Mouse (Mus musculus) thymus, postnatal 4 days (tissue): ENCODE measurements around the gene Klrg1.

Experiments used
- DNase-seq: peaks from one replicate; pipeline ENCODE4 v3.0.0; 2021

Gene Klrg1

DNA sequence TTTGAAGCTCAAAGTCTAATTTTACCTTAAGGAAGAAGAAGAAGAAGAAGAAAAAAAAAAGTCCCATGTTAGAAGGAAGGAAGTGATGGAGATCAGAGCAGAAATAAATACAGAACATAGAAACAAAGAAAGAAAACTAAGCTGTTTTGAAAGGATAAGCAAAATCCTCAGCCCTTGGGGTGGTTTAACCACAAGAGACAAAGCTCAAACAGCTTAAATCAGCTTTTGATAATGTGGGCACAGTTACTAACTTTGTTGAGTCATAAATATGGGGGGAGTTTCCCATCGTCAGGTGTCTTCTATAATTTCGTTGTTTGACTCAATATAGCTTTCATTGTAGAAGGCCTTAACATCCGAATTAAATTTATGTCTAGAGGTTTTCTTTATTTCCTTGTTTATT lies 9.1 kb upstream of the Klrg1 start:
- no peak for DNase-seq

DNA sequence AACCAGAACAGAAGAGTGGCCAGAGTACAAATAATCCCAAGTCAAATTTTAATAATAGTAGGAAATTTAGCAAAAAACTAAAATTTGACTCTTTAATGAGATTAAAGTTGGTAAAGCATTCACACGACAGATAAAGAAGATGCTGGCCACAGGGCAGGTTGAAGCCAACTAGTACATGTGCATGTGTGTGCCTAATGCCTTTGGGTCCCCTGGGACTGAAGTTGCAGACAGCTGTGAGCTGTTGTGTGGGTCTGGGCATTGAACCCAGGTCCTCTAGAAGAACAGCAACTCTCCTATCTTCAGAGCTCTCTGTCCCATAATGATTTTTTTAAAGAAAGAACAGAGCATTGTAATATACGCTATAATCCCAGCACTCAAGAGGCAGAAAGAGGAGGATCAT lies 8.6 kb upstream of the Klrg1 start:
- no peak for DNase-seq

DNA sequence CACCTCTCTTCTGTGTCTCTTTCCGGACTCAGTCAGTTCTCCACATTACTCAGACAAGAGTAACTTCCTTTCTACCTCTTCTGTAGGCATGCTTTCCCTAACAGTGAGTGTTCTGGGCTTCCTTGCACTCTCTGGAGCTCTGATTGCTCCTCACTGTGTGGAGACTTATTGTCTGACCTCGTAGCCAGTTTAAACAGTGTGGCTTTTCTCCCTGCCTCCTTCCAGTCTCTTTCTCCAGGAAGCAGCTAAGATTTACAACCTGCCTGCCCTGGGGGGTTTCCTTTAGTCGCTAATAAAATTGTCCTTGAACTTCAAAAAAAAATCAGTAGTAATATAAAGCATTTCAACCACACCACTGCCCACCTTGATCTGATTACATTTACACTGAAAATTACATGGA lies 7.6 kb upstream of the Klrg1 start:
- DNase-seq, result no peak

- DNase-seq, result no peak
These were observed 6.6 kb upstream of the Klrg1 start for GRCm38 (mm10) chr6:122289313-122289712.

DNA sequence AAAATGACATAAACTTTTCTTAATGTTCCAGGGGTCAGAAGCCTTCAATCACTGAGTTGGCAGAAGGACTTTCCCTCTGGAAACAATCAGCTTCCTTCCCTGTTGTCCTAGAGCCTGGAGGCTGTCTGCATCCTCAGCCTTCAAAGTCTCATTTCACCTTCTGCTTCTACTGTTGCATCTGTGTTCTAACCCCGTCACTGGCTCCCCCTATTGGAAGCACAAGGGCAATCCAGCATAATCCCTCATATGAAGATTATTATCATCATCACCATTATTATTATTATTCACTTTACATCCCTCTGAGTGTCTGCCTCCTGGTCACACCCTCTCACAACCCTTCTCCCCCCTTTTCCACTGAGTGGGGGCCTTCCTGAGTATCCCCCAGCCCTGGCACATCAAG lies 5.6 kb upstream of the Klrg1 start:
- DNase-seq, result no peak

GRCm38 (mm10) chr6:122284823-122285222 lies 2.1 kb upstream of the Klrg1 start:
- DNase-seq, result no peak

DNA sequence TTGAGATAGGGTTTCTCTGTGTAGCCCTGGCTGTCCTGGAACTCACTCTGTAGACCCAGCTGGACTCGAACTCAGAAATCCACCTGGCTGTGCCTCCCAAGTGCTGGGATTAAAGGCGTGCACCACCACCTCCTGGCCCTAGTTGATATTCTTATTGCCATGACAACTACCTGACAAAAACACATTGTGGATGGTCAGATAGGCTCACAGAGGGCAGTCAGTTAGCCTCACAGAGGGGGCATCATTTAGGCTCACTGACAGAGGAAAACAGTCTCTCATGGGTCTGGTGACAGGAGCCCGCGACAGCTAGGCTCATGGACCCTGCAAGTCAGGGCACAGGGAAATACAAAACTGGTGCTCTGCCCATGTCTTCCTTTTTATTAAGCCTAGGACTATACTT lies 1.6 kb upstream of the Klrg1 start:
- no peak for DNase-seq

DNA sequence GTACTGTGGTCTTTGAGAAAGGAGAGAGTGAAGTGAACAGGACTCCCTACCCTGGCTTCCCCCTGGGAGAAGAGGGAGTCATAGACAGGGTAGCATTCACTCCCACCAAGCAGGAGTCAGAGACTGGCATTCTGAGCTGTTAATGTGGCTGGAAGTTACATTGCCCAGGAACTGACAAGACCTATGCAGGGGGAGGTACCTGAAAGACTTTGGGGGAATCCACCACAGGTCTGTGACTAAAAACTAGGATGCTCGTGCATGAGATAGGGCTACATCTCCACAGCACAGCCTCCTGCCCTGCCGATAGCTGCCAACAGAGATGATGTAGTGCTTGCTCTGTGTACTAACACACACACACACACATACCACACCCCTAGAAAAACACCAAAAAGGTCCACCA lies 747 bp upstream of the Klrg1 start:
- no peak for DNase-seq

DNA sequence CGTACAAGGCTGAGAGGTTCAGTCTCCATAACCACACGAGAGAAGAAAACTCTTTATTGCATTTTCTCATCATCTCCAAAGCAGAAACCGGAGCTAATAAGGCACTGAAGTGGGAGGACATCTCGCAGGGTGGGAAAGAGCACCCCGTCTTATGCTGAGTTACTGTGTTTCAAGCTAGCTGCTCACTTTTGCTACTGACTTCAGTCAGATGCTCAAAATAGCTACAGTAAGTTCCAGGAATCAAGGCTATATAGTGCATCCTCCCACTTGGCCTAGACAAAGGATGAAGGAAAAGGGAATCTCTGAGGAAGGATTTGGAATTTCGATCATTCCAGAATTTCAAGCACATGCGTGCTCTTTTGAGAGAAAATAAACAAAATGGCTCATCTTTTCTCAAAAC lies 6.1 kb downstream of the Klrg1 start:
- no peak for DNase-seq

- DNase-seq, result no peak
These were observed 8.1 kb downstream of the Klrg1 start for GRCm38 (mm10) chr6:122274546-122274945.

- DNase-seq, result no peak
These were observed 12.5 kb downstream of the Klrg1 start for GRCm38 (mm10) chr6:122270152-122270551.

DNA sequence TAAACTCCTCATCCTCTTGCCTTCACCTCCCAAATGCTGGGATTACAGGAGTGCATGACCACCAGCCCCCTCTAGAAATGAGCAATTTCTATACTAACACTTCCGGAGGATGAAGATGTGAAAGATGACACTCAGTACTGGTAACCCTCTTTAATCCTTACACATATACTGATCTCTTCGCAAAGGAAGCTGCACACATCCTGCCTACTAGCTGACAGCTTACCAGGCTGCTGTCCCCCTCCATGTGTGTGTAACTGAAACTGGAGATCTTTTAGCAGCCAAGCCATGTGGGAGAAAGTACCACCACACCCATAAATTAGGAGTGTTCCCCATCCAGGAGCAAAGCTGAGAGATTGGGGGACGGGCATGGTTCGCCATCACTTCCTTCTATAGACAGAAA lies 13.5 kb downstream of the Klrg1 start:
- DNase-seq, result no peak

DNA sequence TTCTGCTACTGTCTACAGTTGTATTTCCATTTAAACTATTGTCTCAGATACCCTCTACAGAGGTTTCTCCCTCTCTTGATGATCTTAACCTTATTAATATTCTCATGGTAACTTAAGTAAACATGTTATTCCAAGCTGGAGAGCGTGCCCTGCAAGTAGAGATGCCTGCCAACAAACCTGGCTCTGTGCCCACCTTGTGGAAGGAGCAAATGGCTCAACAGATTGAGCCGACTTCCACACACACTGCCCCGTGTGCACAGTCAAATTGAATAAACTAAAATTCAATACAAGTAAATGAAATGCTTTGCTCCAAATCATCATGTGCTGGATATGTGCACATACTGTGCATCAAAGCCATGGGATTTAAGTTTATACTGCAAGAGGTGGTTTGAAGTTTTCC lies 14.1 kb downstream of the Klrg1 start:
- DNase-seq, result no peak

GRCm38 (mm10) chr6:122262543-122262942 lies 20.1 kb downstream of the Klrg1 start:
- DNase-seq, result no peak

- DNase-seq, result no peak
These were observed 30.5 kb downstream of the Klrg1 start for GRCm38 (mm10) chr6:122252146-122252545.

DNA sequence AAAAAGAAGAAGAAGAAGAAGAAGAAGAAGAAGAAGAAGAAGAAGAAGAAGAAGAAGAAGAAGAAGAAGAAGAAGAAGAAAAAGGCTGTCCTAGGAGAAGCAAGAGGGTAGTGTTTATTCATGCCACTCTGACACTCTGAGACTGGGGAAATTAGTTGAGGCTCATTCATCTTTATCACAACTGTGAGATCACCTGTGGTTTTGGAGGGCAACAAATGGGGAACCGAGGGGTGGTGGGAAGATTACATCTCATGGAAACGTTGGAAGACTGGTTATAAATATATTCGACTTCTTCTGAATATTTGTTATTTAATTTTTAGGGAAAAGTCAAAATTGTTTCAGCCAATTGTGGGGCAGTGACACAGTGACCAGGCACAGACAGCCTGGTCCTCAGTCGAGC lies 32.6 kb downstream of the Klrg1 start:
- no peak for DNase-seq
